Mouse (Mus musculus) neural tube, embryonic 14.5 days (tissue): ENCODE measurements at regions not wholly inside any gene's neighbourhood (a gene's known extent, or its start where the extent isn't known, plus 50 kb on each side); places are given as distances from the start of the nearest gene placed in this dataset.

ENCODE experiments used
- ATAC-seq: fragments of 200-750 bp; cut with Nextera tagmentation; 2 replicates; pipeline ENCODE4 v1.8.0; 2017; ENCODE audit warnings: low read depth, mild to moderate bottlenecking, moderate TSS enrichment, moderate library complexity
- H3K27ac ChIP-seq: fragments of 300-500 bp; sonication (generic); 2 replicates; pipeline ENCODE4 v1.5.1; 2014; ENCODE audit warnings: low read depth, mild to moderate bottlenecking, control low read depth, low read length, moderate library complexity, mixed read lengths
- H3K27me3 ChIP-seq: fragments of 300-500 bp; sonication (generic); 2 replicates; pipeline ENCODE4 v1.6.1; 2014; ENCODE audit warnings: low read length; ENCODE audit not compliant: control insufficient read depth, insufficient read depth
- H3K36me3 ChIP-seq: fragments of 300-500 bp; sonication (generic); 2 replicates; pipeline ENCODE4 v1.6.1; 2014; ENCODE audit warnings: low read length, mixed read lengths; ENCODE audit not compliant: control insufficient read depth, insufficient read depth
- H3K4me1 ChIP-seq: fragments of 300-500 bp; sonication (generic); 2 replicates; pipeline ENCODE4 v1.6.1; 2014; ENCODE audit warnings: low read length; ENCODE audit not compliant: control insufficient read depth, insufficient read depth
- H3K4me2 ChIP-seq: fragments of 300-500 bp; sonication (generic); 2 replicates; pipeline ENCODE4 v1.6.1; 2014; ENCODE audit warnings: mild to moderate bottlenecking, low read depth, low read length, control low read depth
- H3K4me3 ChIP-seq: fragments of 300-500 bp; sonication (generic); 2 replicates; pipeline ENCODE4 v1.5.1; 2014; ENCODE audit warnings: low read depth, low read length, control low read depth, mixed read lengths
- H3K9ac ChIP-seq: fragments of 300-500 bp; sonication (generic); replicated peaks from 2 replicates; pipeline ENCODE4 v1.6.1; 2014; ENCODE audit warnings: low read depth, mild to moderate bottlenecking, control low read depth, low read length, mixed read lengths
- H3K9me3 ChIP-seq: fragments of 300-500 bp; sonication (generic); 2 replicates; pipeline ENCODE4 v1.6.1; 2016; ENCODE audit warnings: low read length; ENCODE audit not compliant: control insufficient read depth
- WGBS: fragments of 180-500 bp; shearing (Covaris S2); extraction: QIAGEN DNeasy Blood & Tissue Kit; methylation state at CpG from one replicate; pipeline ENCODE4 v1.1.7; 2014; 5-methylcytosine and 5-hydroxymethylcytosine counted together

- Histone ChIP-seq H3K4me2 (no peak overlapping the region), H3K9ac (no peak overlapping the region), H3K36me3 (no peaks in the 10 kb centered on the region), H3K4me3 (no peak overlapping the region), H3K4me1 (no peaks in the 10 kb centered on the region), H3K9me3 (no peaks in the 10 kb centered on the region), H3K27me3 (no peaks in the 10 kb centered on the region), H3K27ac (no peak overlapping the region)
- ATAC-seq = no peak
- 67% methylated on average over 1 of the region's 1 CpGs for WGBS
Measured at GRCm38 (mm10) chr4:71357626-71358025, 400.1 kb downstream of the Gm11232 start.

- no peak overlapping the region for H3K27ac ChIP-seq
- WGBS = 100% methylated on average over 1 of the region's 1 CpGs
- no peak overlapping the region for H3K4me2 ChIP-seq
- no peak overlapping the region for H3K4me3 ChIP-seq
- H3K36me3 ChIP-seq = no peaks in the 10 kb centered on the region
- H3K27me3 ChIP-seq = no peaks in the 10 kb centered on the region
- no peak for ATAC-seq
- no peak overlapping the region for H3K9ac ChIP-seq
- H3K9me3 ChIP-seq = no peaks in the 10 kb centered on the region
- no peaks in the 10 kb centered on the region for H3K4me1 ChIP-seq
Measured at GRCm38 (mm10) chr4:71356714-71357113, 401.1 kb downstream of the Gm11232 start.

- Histone ChIP-seq H3K27me3 (no peaks in the 10 kb centered on the region), H3K27ac (no peak overlapping the region), H3K4me3 (no peak overlapping the region), H3K9me3 (no peaks in the 10 kb centered on the region), H3K9ac (no peak overlapping the region), H3K36me3 (no peaks in the 10 kb centered on the region), H3K4me2 (no peak overlapping the region), H3K4me1 (no peaks in the 10 kb centered on the region)
- 85% methylated on average over 1 of the region's 1 CpGs for WGBS
- no peak for ATAC-seq
Measured at GRCm38 (mm10) chr4:71356310-71356709, 401.5 kb downstream of the Gm11232 start.

GRCm38 (mm10) chr4:71351880-71352279 is 405.9 kb downstream of the Gm11232 start:
- H3K36me3 ChIP-seq = no peaks in the 10 kb centered on the region
- no peak overlapping the region for H3K4me3 ChIP-seq
- H3K27me3 ChIP-seq = no peaks in the 10 kb centered on the region
- 89% methylated on average over 2 of the region's 2 CpGs for WGBS
- H3K4me2 ChIP-seq = no peak overlapping the region
- ATAC-seq = no peak
- H3K4me1 ChIP-seq = no peaks in the 10 kb centered on the region
- no peak overlapping the region for H3K9ac ChIP-seq
- H3K9me3 ChIP-seq = no peaks in the 10 kb centered on the region
- no peak overlapping the region for H3K27ac ChIP-seq

GRCm38 (mm10) chr4:71343068-71343467 is 414.7 kb downstream of the Gm11232 start:
- H3K36me3 ChIP-seq = no peaks in the 10 kb centered on the region
- H3K4me1 ChIP-seq = no peaks in the 10 kb centered on the region
- no peaks in the 10 kb centered on the region for H3K27me3 ChIP-seq
- no peak overlapping the region for H3K4me3 ChIP-seq
- no peak overlapping the region for H3K4me2 ChIP-seq
- no peak for ATAC-seq
- no peak overlapping the region for H3K9ac ChIP-seq
- H3K27ac ChIP-seq = no peak overlapping the region
- WGBS = 97% methylated on average over 3 of the region's 3 CpGs
- no peaks in the 10 kb centered on the region for H3K9me3 ChIP-seq

- H3K27me3 ChIP-seq = no peaks in the 10 kb centered on the region
- no peak for ATAC-seq
- H3K4me3 ChIP-seq = no peak overlapping the region
- WGBS = 89% methylated on average over 1 of the region's 1 CpGs
- no peaks in the 10 kb centered on the region for H3K36me3 ChIP-seq
- no peak overlapping the region for H3K9ac ChIP-seq
- H3K27ac ChIP-seq = no peak overlapping the region
- no peaks in the 10 kb centered on the region for H3K4me1 ChIP-seq
- H3K9me3 ChIP-seq = no peaks in the 10 kb centered on the region
- H3K4me2 ChIP-seq = no peak overlapping the region
Measured at GRCm38 (mm10) chr4:71338582-71338981, 419.2 kb downstream of the Gm11232 start.

GRCm38 (mm10) chr4:71332672-71333071 is 425.1 kb downstream of the Gm11232 start:
- no peak for ATAC-seq
- Histone ChIP-seq H3K4me3 (no peak overlapping the region), H3K27me3 (no peaks in the 10 kb centered on the region), H3K4me2 (no peak overlapping the region), H3K27ac (no peak overlapping the region), H3K9ac (no peak overlapping the region), H3K4me1 (no peaks in the 10 kb centered on the region), H3K9me3 (no peaks in the 10 kb centered on the region), H3K36me3 (no peaks in the 10 kb centered on the region)
- 85% methylated on average over 3 of the region's 3 CpGs for WGBS

GRCm38 (mm10) chr4:71332018-71332417 is 425.7 kb downstream of the Gm11232 start:
- no peak overlapping the region for H3K9ac ChIP-seq
- no peak overlapping the region for H3K4me2 ChIP-seq
- H3K27me3 ChIP-seq = no peaks in the 10 kb centered on the region
- no peaks in the 10 kb centered on the region for H3K4me1 ChIP-seq
- H3K9me3 ChIP-seq = no peaks in the 10 kb centered on the region
- no peak overlapping the region for H3K27ac ChIP-seq
- no peak overlapping the region for H3K4me3 ChIP-seq
- 78% methylated on average over 4 of the region's 4 CpGs for WGBS
- no peak for ATAC-seq
- H3K36me3 ChIP-seq = no peaks in the 10 kb centered on the region

GRCm38 (mm10) chr4:71316605-71317004 is 441.2 kb downstream of the Gm11232 start:
- H3K36me3 ChIP-seq = no peaks in the 10 kb centered on the region
- H3K27ac ChIP-seq = no peak overlapping the region
- ATAC-seq = no peak

GRCm38 (mm10) chr4:71307176-71307612 is 450.6 kb downstream of the Gm11232 start:
- Histone ChIP-seq H3K9ac (no peak overlapping the region), H3K4me3 (no peak overlapping the region), H3K36me3 (no peaks in the 10 kb centered on the region), H3K27me3 (no peaks in the 10 kb centered on the region), H3K4me2 (no peak overlapping the region), H3K4me1 (no peaks in the 10 kb centered on the region), H3K27ac (no peak overlapping the region), H3K9me3 (no peaks in the 10 kb centered on the region)
- ATAC-seq = no peak
- 76% methylated on average over 6 of the region's 6 CpGs for WGBS

More at GRCm38 (mm10) chr4:71316605-71317004, 441.2 kb downstream of the Gm11232 start:
- Histone ChIP-seq H3K4me1 (no peaks in the 10 kb centered on the region), H3K9ac (no peak overlapping the region), H3K4me3 (no peak overlapping the region), H3K27me3 (no peaks in the 10 kb centered on the region), H3K9me3 (no peaks in the 10 kb centered on the region), H3K4me2 (no peak overlapping the region)
